ENCODE assay signal across 9 mouse cellular contexts in the genomic region with DNA sequence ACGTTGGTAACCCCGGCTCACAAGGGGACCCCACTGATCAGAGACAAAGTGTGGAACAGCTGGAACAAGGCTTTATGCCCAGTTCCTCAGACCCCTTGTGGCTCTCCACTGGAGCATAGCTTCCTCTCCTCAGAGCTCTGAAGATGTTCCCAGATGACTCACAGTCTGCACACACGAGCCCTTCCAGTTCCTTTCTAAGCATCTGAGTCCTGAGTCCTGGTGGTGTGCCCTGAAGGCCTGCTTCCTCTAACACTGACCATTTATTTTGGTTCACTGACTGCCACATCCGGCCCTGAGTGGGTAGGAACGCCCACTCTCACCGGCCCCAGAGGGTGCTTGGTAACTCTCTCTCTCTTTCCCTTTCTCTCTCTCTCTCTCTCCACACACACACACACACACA. TPM values are rescaled to one million over a fixed set of nuclear protein-coding genes. Genes with fewer than 3 reads are reported as not detected.
DNase-seq lines count a peak whose midpoint lies in the region; ATAC-seq and TF ChIP-seq lines count a peak whose summit lies in the region.
"Had no signal": no experiment of that assay in that cellular context is flagged by ENCODE, and none has a peak within 500 bp of the region (broad histone marks: within the 10 kb centered on the region; RNA-seq: fewer than 3 reads in every experiment).

No protein-coding gene starts in this region.

- intact Hi-C loops in gastrocnemius, postnatal 14 days (cut with DNase I; ENCODE audit: low total_unique reads) = no loop called here

- no peak; the same call in 1 of the 2 replicates for ATAC-seq in liver, embryonic 11.5 days (replicated peaks; ENCODE audit: low FRiP score)
- peak; percentile 88 to 93 for ATAC-seq in hematopoietic stem cell, adult 5-6 weeks (replicated peaks in 1 of 2; ENCODE audit: insufficient read depth in 1 of 2, low FRiP score in 2 of 2, low TSS enrichment in 1 of 2, low read depth in 1 of 2, poor library complexity in 2 of 2, severe bottlenecking in 2 of 2)

- TF ChIP-seq CTCF in liver, adult 2 months (IDR thresholded peaks at IDR 0.05; ENCODE audit: low read depth, low read length) = no peak

- peak overlapping the region; percentile 68 for H3K27ac ChIP-seq in liver, adult 2 months (replicated peaks; ENCODE audit: insufficient read depth, low read depth, low read length)
- no peak overlapping the region for H3K27ac ChIP-seq in liver, embryonic 11.5 days (ENCODE audit: low read depth, low read length)
- H3K27ac ChIP-seq: embryonic facial prominence, embryonic 12.5 days had no signal

- H3K4me2 ChIP-seq in liver, embryonic 11.5 days = no peak overlapping the region
- peak overlapping the region; percentile 5 for H3K4me2 ChIP-seq in myocyte (ENCODE audit: low read depth)
- H3K4me2 ChIP-seq: embryonic facial prominence, embryonic 12.5 days had no signal

- H3K4me1 ChIP-seq in liver, adult 2 months (ENCODE audit: control insufficient read depth, insufficient read depth, low read length) = peaks cover 18% of the 10 kb centered on the region
- H3K4me1 ChIP-seq in liver, embryonic 11.5 days (replicated peaks; ENCODE audit: control insufficient read depth, insufficient read depth, low read length) = peaks cover 3% of the 10 kb centered on the region; the same call in 1 of the 2 replicates
- H3K4me1 ChIP-seq: embryonic facial prominence, embryonic 12.5 days had no signal

- no peak overlapping the region for H3K9ac ChIP-seq in liver, adult 2 months (ENCODE audit: low read depth, low read length)
- H3K9ac ChIP-seq in liver, embryonic 11.5 days (ENCODE audit: low read depth, low read length) = no peak overlapping the region
- H3K9ac ChIP-seq: embryonic facial prominence, embryonic 12.5 days had no signal

- no peaks in the 10 kb centered on the region for H3K27me3 ChIP-seq in liver, adult 2 months (ENCODE audit: control insufficient read depth, insufficient read depth, low read length)
- H3K27me3 ChIP-seq in liver, embryonic 11.5 days (replicated peaks; ENCODE audit: control insufficient read depth, insufficient read depth, low read length) = no peaks in the 10 kb centered on the region
- H3K27me3 ChIP-seq in myocyte (ENCODE audit: control insufficient read depth, insufficient read depth, insufficient read length) = no peaks in the 10 kb centered on the region
- H3K27me3 ChIP-seq: embryonic facial prominence, embryonic 12.5 days had no signal

- 47% methylated on average over 6 of the region's 6 CpGs for WGBS in liver, adult 2 months
- WGBS in liver, embryonic 11.5 days = 53% methylated on average over 6 of the region's 6 CpGs

- DNase-seq in adrenal gland, postnatal 14 days = peak; percentile 24
- no peak for DNase-seq in adrenal gland, postnatal 25 days
- DNase-seq in liver, adult 2 months (ENCODE audit: extremely low read depth, low read depth, low spot score) = no peak
- DNase-seq in liver, embryonic 11.5 days (ENCODE audit: low spot score) = no peak
- no peak for DNase-seq in gastrocnemius, postnatal 14 days
- DNase-seq in cerebellum, postnatal 4 days (ENCODE audit: low spot score in 2 of 2) = no peak

- no peaks in the 10 kb centered on the region for H3K79me2 ChIP-seq in liver, adult 2 months (ENCODE audit: control insufficient read depth, insufficient read depth, low read length)
- no peaks in the 10 kb centered on the region for H3K79me2 ChIP-seq in myocyte (ENCODE audit: control insufficient read depth, insufficient read depth)

- H3K4me3 ChIP-seq in liver, adult 2 months (ENCODE audit: insufficient read depth, low read depth, low read length) = no peak overlapping the region
- H3K4me3 ChIP-seq in liver, embryonic 11.5 days (ENCODE audit: low read depth, low read length) = no peak overlapping the region
- H3K4me3 ChIP-seq in myocyte = no peak overlapping the region
- H3K4me3 ChIP-seq: embryonic facial prominence, embryonic 12.5 days had no signal

- TF ChIP-seq POLR2A in liver, adult 2 months (IDR thresholded peaks at IDR 0.05; ENCODE audit: extremely low read depth, insufficient read depth, low read length) = no peak
- no peak for TF ChIP-seq POLR2A in myocyte (IDR thresholded peaks at IDR 0.05; ENCODE audit: insufficient read length, low read depth)

- no peaks in the 10 kb centered on the region for H3K36me3 ChIP-seq in liver, adult 2 months (ENCODE audit: control insufficient read depth, insufficient read depth, low read length)
- H3K36me3 ChIP-seq in liver, embryonic 11.5 days (ENCODE audit: control insufficient read depth, insufficient read depth, low read length) = no peaks in the 10 kb centered on the region
- no peaks in the 10 kb centered on the region for H3K36me3 ChIP-seq in myocyte (ENCODE audit: control insufficient read depth, insufficient read depth)
- H3K36me3 ChIP-seq: embryonic facial prominence, embryonic 12.5 days had no signal

- H3ac ChIP-seq in myocyte (ENCODE audit: control insufficient read depth, insufficient read length) = no peak overlapping the region

- H3K9me3 ChIP-seq in liver, embryonic 11.5 days (ENCODE audit: control insufficient read depth, low read length) = no peaks in the 10 kb centered on the region
- H3K9me3 ChIP-seq: embryonic facial prominence, embryonic 12.5 days had no signal

TF ChIP-seq in myocyte, 11 proteins besides CTCF, POLR2A, EP300 and RAD21:
- no peak for TF ChIP-seq MAX (IDR thresholded peaks at IDR 0.05; ENCODE audit: low read depth)

RNA-seq across cellular contexts. Expression of gene Dbi, which starts 21.4 kb away (rescaled TPM):
- 891 and 1,093 TPM in 2 replicates for total RNA-seq in adrenal gland, postnatal 14 days (2021)
- total RNA-seq in adrenal gland, postnatal 25 days (2021) = 791 and 964 TPM in 2 replicates
- 1,543 and 1,850 TPM in 2 replicates for total RNA-seq in liver, adult 2 months (2014; rRNA removed)
- polyA plus RNA-seq in liver, adult 2 months (2012; rRNA removed) = 1,631 and 1,632 TPM in 2 replicates
- 541 and 569 TPM in 2 replicates for polyA plus RNA-seq in liver, embryonic 11.5 days (2014; fragmentation: Nextera tagmentation; extraction: Ambion mirVana)
- total RNA-seq in hematopoietic stem cell, adult 5-6 weeks (2017) = 156 and 161 TPM in 2 replicates
- polyA plus RNA-seq in myocyte (2012; fragmentation: generic; extraction: Trizol) = 698 TPM
- total RNA-seq in gastrocnemius, postnatal 14 days (2021) = 100 to 1,000 TPM; 195 to 222 TPM

RNA-seq across cellular contexts. Expression of gene 3110009E18Rik, which starts 21.5 kb away (rescaled TPM):
- 8.8 and 10.7 TPM in 2 replicates for total RNA-seq in adrenal gland, postnatal 14 days (2021)
- total RNA-seq in adrenal gland, postnatal 25 days (2021) = 13.2 and 14.5 TPM in 2 replicates
- total RNA-seq in liver, adult 2 months (2014; rRNA removed) = 1.3 and 1.4 TPM in 2 replicates
- polyA plus RNA-seq in liver, adult 2 months (2012; rRNA removed) = 0.61 and 0.65 TPM in 2 replicates
- polyA plus RNA-seq in liver, embryonic 11.5 days (2014; fragmentation: Nextera tagmentation; extraction: Ambion mirVana) = 23.5 and 24.3 TPM in 2 replicates
- total RNA-seq in hematopoietic stem cell, adult 5-6 weeks (2017) = 11.3 and 11.5 TPM in 2 replicates
- 18.2 TPM for polyA plus RNA-seq in myocyte (2012; fragmentation: generic; extraction: Trizol)
- total RNA-seq in gastrocnemius, postnatal 14 days (2021) = 1 to 10 TPM; 4.1 to 5.4 TPM

RNA-seq across cellular contexts. Expression of gene Tmem37, which starts 25.6 kb away (rescaled TPM):
- total RNA-seq in adrenal gland, postnatal 14 days (2021) = 19.8 and 26.9 TPM in 2 replicates
- 9.2 and 10.3 TPM in 2 replicates for total RNA-seq in adrenal gland, postnatal 25 days (2021)
- total RNA-seq in liver, adult 2 months (2014; rRNA removed) = 64.9 and 96.5 TPM in 2 replicates
- polyA plus RNA-seq in liver, adult 2 months (2012; rRNA removed) = 172 and 299 TPM in 2 replicates
- polyA plus RNA-seq in liver, embryonic 11.5 days (2014; fragmentation: Nextera tagmentation; extraction: Ambion mirVana) = 39.7 and 40.7 TPM in 2 replicates
- total RNA-seq in hematopoietic stem cell, adult 5-6 weeks (2017) = 0.25 and 2.6 TPM in 2 replicates
- 80.4 TPM for polyA plus RNA-seq in myocyte (2012; fragmentation: generic; extraction: Trizol)
- total RNA-seq in gastrocnemius, postnatal 14 days (2021) = 1 to 10 TPM; 7.7 to 9.2 TPM
